Mouse (Mus musculus) erythroblast, embryonic 14.5 days (primary cell): ENCODE results near the gene Entpd8.

ENCODE experiments used
- GATA1 ChIP-seq: IDR thresholded peaks from 2 replicates; pipeline ENCODE4 v1.6.1; 2012; ENCODE audit warnings: low read length, inconsistent platforms, mixed read lengths
- TAL1 ChIP-seq: IDR thresholded peaks from 3 replicates; pipeline ENCODE4 v1.6.1; 2012; ENCODE audit warnings: low read length, inconsistent platforms, mixed read lengths

GRCm38 (mm10) chr2:25034994-25035393 is 45.1 kb upstream of the Entpd8 start:
- TF ChIP-seq GATA1 (no peak), TAL1 (no peak)
